Mouse (Mus musculus) olfactory bulb, adult 2 months (tissue): ENCODE measurements around the gene Acsm1.

Source experiments
- CTCF ChIP-seq: fragments of 200-500 bp; IDR thresholded peaks from 2 replicates; pipeline ENCODE4 v1.5.1; 2012; ENCODE audit warnings: low read depth, mild to moderate bottlenecking, low read length, moderate library complexity; ENCODE audit not compliant: insufficient read depth
- POLR2A ChIP-seq: fragments of 200-500 bp; IDR thresholded peaks from 2 replicates; pipeline ENCODE4 v1.6.1; 2012; ENCODE audit warnings: mild to moderate bottlenecking, low read depth, low read length, moderate library complexity; ENCODE audit not compliant: insufficient read depth

DNA sequence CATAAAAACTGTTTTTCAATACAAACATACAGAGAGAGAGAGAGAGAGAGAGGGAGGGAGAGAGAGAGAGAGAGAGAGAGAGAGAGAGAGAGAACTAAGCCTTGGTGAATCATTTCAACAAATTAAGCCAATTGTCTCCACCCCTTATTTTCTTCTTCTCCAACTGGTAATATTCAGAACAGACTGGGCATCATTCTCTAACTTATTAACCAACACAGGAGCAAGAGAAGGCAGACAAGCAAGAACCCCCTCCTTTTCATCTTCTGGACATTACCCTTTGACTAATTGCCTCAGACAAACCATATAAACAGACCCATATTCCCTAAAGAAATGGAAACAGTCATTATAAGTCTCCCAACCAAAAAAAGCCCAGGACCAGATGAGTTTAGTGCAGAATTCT is 31.9 kb downstream of the Acsm1 start:
- TF ChIP-seq POLR2A (no peak), CTCF (no peak)
